Mouse (Mus musculus): ENCODE measurements around the gene Gm11037.

- TF ChIP-seq CTCF (IDR thresholded peaks at IDR 0.05; ENCODE audit: insufficient read depth, low read depth, low read length), result no peak
- no peak for TF ChIP-seq POLR2A (IDR thresholded peaks at IDR 0.05; ENCODE audit: insufficient read depth, low read depth, low read length)
Measured at GRCm38 (mm10) chr2:131152166-131152730, 19.0 kb downstream of the Gm11037 start.

All from olfactory bulb, adult 2 months (tissue).